Mouse (Mus musculus): ENCODE measurements around the gene Rbm6. TPM values are rescaled to one million over a fixed set of nuclear protein-coding genes. Genes with fewer than 3 reads are reported as not detected.

The Rbm6 gene
- total RNA-seq, 2 experiments from 2014 or later = 55.9 to 117 TPM

Other genes with a start within 250 kb of the Rbm6 start
- 749 and 768 TPM in 2 replicates for gene Gnai2, start 237.9 kb downstream of the Rbm6 start, total RNA-seq (2015)
- 859 and 871 TPM in 2 replicates for gene Gnai2, start 237.9 kb downstream of the Rbm6 start, total RNA-seq (2017)
- gene Slc38a3, start 203.7 kb downstream of the Rbm6 start, total RNA-seq (2015) = not detected in 2 replicates
- not detected in 2 replicates for gene Slc38a3, start 203.7 kb downstream of the Rbm6 start, total RNA-seq (2017)
- gene Gnat1, start 193.5 kb downstream of the Rbm6 start, total RNA-seq (2015) = not detected in 2 replicates
- not detected in 2 replicates for gene Gnat1, start 193.5 kb downstream of the Rbm6 start, total RNA-seq (2017)
- gene Sema3f, start 162.8 kb downstream of the Rbm6 start, total RNA-seq (2015) = not detected in 2 replicates
- gene Sema3f, start 162.8 kb downstream of the Rbm6 start, total RNA-seq (2017) = not detected in 2 replicates
- gene Rbm5, start 102.2 kb downstream of the Rbm6 start, total RNA-seq (2015) = 145 and 161 TPM in 2 replicates
- 208 and 249 TPM in 2 replicates for gene Rbm5, start 102.2 kb downstream of the Rbm6 start, total RNA-seq (2017)
- gene Mon1a, start 14.9 kb upstream of the Rbm6 start, total RNA-seq (2015) = 6.2 and 7.6 TPM in 2 replicates
- gene Mon1a, start 14.9 kb upstream of the Rbm6 start, total RNA-seq (2017) = 16.6 and 17.7 TPM in 2 replicates
- gene Mst1r, start 33.6 kb upstream of the Rbm6 start, total RNA-seq (2015) = 0.52 and 0.94 TPM in 2 replicates
- gene Mst1r, start 33.6 kb upstream of the Rbm6 start, total RNA-seq (2017) = 2.2 and 2.3 TPM in 2 replicates
- gene Actl11, start 55.2 kb upstream of the Rbm6 start, total RNA-seq (2015) = not detected in 2 replicates
- gene Actl11, start 55.2 kb upstream of the Rbm6 start, total RNA-seq (2017) = not detected in 2 replicates
- not detected in 2 replicates for gene Camkv, start 62.4 kb upstream of the Rbm6 start, total RNA-seq (2015)
- 0.04 TPM in 1 of 2 replicates, not detected in the other for gene Camkv, start 62.4 kb upstream of the Rbm6 start, total RNA-seq (2017)
- gene Traip, start 76.9 kb upstream of the Rbm6 start, total RNA-seq (2015) = 4.9 and 9.4 TPM in 2 replicates
- 12.0 and 15.8 TPM in 2 replicates for gene Traip, start 76.9 kb upstream of the Rbm6 start, total RNA-seq (2017)
- 37.5 and 44.3 TPM in 2 replicates for gene Uba7, start 102.3 kb upstream of the Rbm6 start, total RNA-seq (2015)
- gene Uba7, start 102.3 kb upstream of the Rbm6 start, total RNA-seq (2017) = 35.6 and 43.2 TPM in 2 replicates
- gene Gm20661, start 109.8 kb upstream of the Rbm6 start, total RNA-seq (2015) = 0.18 TPM in 1 of 2 replicates, not detected in the other
- gene Gm20661, start 109.8 kb upstream of the Rbm6 start, total RNA-seq (2017) = not detected in 2 replicates
- 1.8 and 4.7 TPM in 2 replicates for gene Inka1, start 112.6 kb upstream of the Rbm6 start, total RNA-seq (2015)
- gene Inka1, start 112.6 kb upstream of the Rbm6 start, total RNA-seq (2017) = 2.6 and 3.2 TPM in 2 replicates
- 0.33 TPM in 1 of 2 replicates, not detected in the other for gene Cdhr4, start 119.3 kb upstream of the Rbm6 start, total RNA-seq (2015)
- gene Cdhr4, start 119.3 kb upstream of the Rbm6 start, total RNA-seq (2017) = 0.51 and 1.7 TPM in 2 replicates
- not detected in 2 replicates for gene Gm20662, start 123.1 kb upstream of the Rbm6 start, total RNA-seq (2015)
- not detected in 2 replicates for gene Gm20662, start 123.1 kb upstream of the Rbm6 start, total RNA-seq (2017)
- gene Ip6k1, start 129.3 kb upstream of the Rbm6 start, total RNA-seq (2015) = 20.1 and 24.6 TPM in 2 replicates
- gene Ip6k1, start 129.3 kb upstream of the Rbm6 start, total RNA-seq (2017) = 35.2 and 109 TPM in 2 replicates
- gene Gmppb, start 176.0 kb upstream of the Rbm6 start, total RNA-seq (2015) = 6.4 and 6.9 TPM in 2 replicates
- 14.0 and 19.1 TPM in 2 replicates for gene Gmppb, start 176.0 kb upstream of the Rbm6 start, total RNA-seq (2017)
- gene Amigo3, start 179.9 kb upstream of the Rbm6 start, total RNA-seq (2015) = 1.2 and 1.5 TPM in 2 replicates
- 2.0 and 2.6 TPM in 2 replicates for gene Amigo3, start 179.9 kb upstream of the Rbm6 start, total RNA-seq (2017)
- 0.69 TPM in 1 of 2 replicates, not detected in the other for gene Mst1, start 207.2 kb upstream of the Rbm6 start, total RNA-seq (2015)
- gene Mst1, start 207.2 kb upstream of the Rbm6 start, total RNA-seq (2017) = not detected in 2 replicates
- gene Rnf123, start 210.1 kb upstream of the Rbm6 start, total RNA-seq (2015) = 27.8 and 30.7 TPM in 2 replicates
- gene Rnf123, start 210.1 kb upstream of the Rbm6 start, total RNA-seq (2017) = 20.9 and 21.1 TPM in 2 replicates
- 37.9 and 41.0 TPM in 2 replicates for gene Apeh, start 221.4 kb upstream of the Rbm6 start, total RNA-seq (2015)
- 56.9 and 61.8 TPM in 2 replicates for gene Apeh, start 221.4 kb upstream of the Rbm6 start, total RNA-seq (2017)

Measured in megakaryocyte, adult 5-6 weeks (primary cell).